Mouse (Mus musculus) G1E (cell line): ENCODE results near the gene 4932414N04Rik.

ENCODE experiments used
- CTCF ChIP-seq: IDR thresholded peaks from 2 replicates; pipeline ENCODE4 v1.5.1; 2012; ENCODE audit warnings: low read depth, low read length, inconsistent platforms, mixed read lengths
- GATA1 ChIP-seq: IDR thresholded peaks from 2 replicates; pipeline ENCODE4 v1.6.1; 2012; ENCODE audit warnings: borderline replicate concordance, low read length, inconsistent platforms, mixed read lengths
- GATA2 ChIP-seq: IDR thresholded peaks from 2 replicates; pipeline ENCODE4 v1.6.1; 2012; ENCODE audit warnings: low read depth, low read length, inconsistent platforms, borderline replicate concordance
- POLR2AphosphoS5 ChIP-seq: IDR thresholded peaks from 2 replicates; pipeline ENCODE4 v1.6.1; 2012; ENCODE audit warnings: low read depth, low read length, inconsistent platforms; ENCODE audit not compliant: insufficient replicate concordance

GRCm38 (mm10) chr2:68784710-68785427 lies 128.6 kb downstream of the 4932414N04Rik start:
- TF ChIP-seq CTCF (no peak), GATA1 (no peak), GATA2 (no peak), POLR2AphosphoS5 (no peak)
